Mouse (Mus musculus) layer of hippocampus, postnatal 36 days (tissue): ENCODE measurements at regions not wholly inside any gene's neighbourhood (a gene's known extent, or its start where the extent isn't known, plus 50 kb on each side); places are given as distances from the start of the nearest gene placed in this dataset.
A peak's percentile ranks its signal among the peaks of the same experiment; 100 is the strongest.

Source experiments
- DNase-seq, 2 experiments: peaks; one replicate each; pipeline ENCODE4 v3.0.0; 2022

- no peak for DNase-seq
Measured at GRCm38 (mm10) chr11:32978899-32979298, 154.5 kb upstream of the Smim23 start.

- DNase-seq: no peak
Measured at GRCm38 (mm10) chr11:32976572-32976971, 152.2 kb upstream of the Smim23 start.

GRCm38 (mm10) chr11:32973453-32973852 lies 149.0 kb upstream of the Smim23 start:
- no peak for DNase-seq

GRCm38 (mm10) chr11:32965418-32965817 lies 141.0 kb upstream of the Smim23 start:
- no peak for DNase-seq

DNA sequence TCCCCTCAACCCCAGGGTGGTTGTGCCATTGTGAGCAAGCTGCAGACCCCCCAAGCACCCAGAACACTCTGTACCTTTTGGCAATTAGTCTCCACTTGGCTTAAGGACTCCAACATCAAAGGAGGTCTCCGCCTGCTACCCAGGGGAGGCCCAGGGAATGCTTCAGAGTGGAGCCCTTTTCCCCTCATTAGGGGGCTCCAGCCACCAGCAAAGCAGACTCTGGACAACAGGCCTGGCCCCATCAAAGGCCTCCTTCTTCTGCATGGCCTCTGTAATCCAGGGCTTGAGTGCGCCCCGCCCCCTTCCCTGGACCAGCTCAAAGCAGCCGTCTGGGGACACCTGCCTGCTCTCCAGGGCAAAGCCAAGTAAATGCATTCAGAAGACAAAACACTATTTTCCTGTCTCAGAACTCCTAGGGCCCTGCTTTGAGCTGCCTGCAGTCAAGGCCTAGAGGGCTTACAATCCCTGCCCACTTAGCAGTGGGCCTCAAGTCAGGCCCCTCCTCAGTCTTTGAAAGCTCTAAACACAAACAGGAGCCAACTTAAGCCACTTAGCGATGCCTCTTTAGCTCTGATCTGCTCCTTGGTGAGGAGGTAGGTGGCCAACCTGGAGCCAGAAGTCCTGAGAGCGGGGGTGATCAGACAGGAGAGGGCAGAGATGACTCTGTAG lies 139.4 kb upstream of the Smim23 start:
- peak in 1 of 2 experiments; percentile 6 for DNase-seq

GRCm38 (mm10) chr11:32961600-32961999 lies 137.2 kb upstream of the Smim23 start:
- no peak for DNase-seq

- DNase-seq: no peak
Measured at GRCm38 (mm10) chr11:32958961-32959360, 134.6 kb upstream of the Smim23 start.

DNA sequence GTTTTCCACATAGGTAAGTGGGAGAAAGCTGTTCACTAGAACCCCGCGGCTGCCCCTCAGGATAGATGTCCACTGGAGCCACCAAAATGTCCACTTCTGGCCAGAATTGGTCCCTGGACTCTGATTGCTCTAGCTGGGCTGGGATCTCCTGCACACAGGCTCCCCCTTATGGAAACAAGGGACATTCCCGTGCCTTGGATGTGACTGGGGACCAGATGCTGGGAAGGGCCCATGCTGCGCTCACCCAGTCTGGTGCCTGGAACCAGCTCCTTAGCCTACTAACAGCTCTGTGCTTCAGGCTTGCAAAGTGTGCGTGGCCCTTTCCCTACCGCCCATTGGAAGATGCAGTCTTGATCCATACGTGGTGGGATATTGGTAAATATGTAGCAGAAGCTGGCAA lies 132.6 kb upstream of the Smim23 start:
- peak; percentile 59 to 61 for DNase-seq

GRCm38 (mm10) chr11:32952271-32952670 lies 127.9 kb upstream of the Smim23 start:
- no peak for DNase-seq

DNA sequence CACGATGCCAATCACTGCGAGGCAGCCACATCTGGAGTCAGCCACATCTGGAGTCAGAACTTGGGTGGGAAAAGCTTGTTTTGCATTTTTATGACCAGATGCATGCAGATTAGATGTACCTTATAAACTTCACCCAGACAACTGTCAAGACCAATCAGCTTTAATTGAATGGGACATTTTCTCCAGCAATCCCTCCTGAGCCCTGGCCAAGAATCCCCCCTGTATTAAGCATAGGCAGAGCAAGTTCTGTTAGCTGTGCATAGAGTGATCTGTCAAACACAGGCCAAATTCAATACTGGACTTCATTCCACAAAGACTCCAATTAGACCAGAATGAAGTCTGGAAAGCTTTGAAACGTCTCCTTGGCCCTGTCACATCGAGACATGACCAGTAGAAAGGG lies 123.7 kb upstream of the Smim23 start:
- no peak for DNase-seq

- no peak for DNase-seq
Measured at GRCm38 (mm10) chr11:32946481-32947001, 122.1 kb upstream of the Smim23 start.

- no peak for DNase-seq
Measured at GRCm38 (mm10) chr11:32945071-32945470, 120.7 kb upstream of the Smim23 start.

- DNase-seq: peak; percentile 56 to 63
Measured at GRCm38 (mm10) chr11:32941331-32942009, 117.1 kb upstream of the Smim23 start.

GRCm38 (mm10) chr11:32939102-32939501 lies 114.7 kb upstream of the Smim23 start:
- DNase-seq: no peak

DNA sequence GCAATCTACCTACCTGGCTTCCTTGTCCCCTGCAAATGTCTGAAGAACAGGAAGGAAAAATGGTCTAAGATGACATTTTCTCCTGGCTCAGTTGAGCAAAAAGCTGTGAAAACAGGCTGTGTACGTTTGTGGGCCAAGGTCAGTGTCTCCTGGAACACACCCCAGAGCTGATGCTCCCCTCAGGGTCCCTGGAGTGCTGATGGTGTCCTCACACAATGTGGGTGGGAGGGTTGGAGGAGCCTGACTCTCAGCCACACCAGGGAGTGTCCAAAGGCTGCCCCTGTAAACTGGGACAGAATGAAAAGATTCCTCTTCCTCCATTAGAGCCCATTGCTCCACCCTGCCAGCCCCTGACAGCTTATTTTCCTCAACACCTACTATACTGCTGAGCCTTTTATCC lies 112.8 kb upstream of the Smim23 start:
- DNase-seq: no peak

GRCm38 (mm10) chr11:32931928-32932327 lies 107.5 kb upstream of the Smim23 start:
- DNase-seq: no peak

GRCm38 (mm10) chr11:32931018-32931417 lies 106.6 kb upstream of the Smim23 start:
- DNase-seq: no peak

GRCm38 (mm10) chr11:32928837-32929236 lies 104.4 kb upstream of the Smim23 start:
- DNase-seq: no peak

DNA sequence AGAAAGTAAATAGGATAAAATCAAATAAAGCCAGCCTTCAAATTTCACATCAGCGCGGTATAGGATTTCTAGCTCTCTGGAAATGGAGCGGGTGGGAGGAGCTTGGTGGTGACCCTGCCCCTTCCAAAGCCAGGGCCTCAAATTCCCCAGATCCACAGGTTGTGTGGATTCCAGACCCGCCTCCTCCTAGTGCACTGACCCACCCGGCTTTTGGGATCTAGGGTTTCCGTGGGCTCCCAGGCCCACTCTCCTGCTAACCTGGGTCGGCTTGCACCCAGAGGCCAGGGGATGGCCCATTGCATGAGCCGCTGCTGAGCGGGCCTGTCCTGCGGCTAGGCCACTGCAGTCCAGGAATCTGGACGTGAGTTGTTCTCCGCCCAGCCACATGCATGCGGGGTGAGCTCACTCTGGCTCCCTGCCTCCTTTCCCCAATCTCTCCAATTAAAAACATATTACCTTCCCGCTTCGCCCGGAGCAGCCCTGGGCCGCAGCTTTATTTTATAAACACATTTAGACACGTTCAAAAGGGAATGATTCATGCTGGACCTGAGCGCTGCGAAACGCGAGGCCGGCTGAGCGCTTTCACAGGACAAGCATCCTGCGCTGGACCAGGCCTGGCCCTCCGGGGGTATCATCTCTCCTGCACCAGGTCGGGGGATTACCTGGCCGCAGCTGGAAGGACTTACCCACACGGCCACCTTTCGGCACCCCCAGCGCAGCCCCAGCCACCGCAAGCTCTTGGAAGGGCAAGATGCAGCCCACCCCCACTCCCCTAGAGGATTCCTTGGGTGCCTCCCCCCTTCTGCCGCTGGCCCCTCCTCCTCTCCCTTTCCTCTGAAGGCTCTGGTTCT lies 101.2 kb upstream of the Smim23 start:
- DNase-seq: no peak

DNA sequence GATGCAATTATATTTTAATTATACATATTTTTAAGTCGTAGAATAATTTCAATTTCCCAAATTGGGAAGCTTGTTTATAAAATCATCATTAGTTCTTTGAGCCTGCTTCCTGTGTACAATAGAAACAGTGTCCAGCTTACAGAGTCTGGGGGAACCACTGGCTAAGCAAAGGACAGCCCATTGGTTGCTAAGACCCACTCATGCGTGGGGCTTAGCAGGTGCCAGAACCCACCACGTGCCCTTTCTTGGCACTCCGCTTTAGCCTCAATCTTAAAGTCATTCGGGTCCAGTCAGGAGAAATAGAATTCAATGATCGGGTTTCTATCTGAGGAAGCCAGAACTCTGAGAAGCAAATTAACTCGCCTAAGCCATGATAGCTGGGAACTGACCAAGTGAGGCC lies 100.5 kb upstream of the Smim23 start:
- DNase-seq: no peak

DNA sequence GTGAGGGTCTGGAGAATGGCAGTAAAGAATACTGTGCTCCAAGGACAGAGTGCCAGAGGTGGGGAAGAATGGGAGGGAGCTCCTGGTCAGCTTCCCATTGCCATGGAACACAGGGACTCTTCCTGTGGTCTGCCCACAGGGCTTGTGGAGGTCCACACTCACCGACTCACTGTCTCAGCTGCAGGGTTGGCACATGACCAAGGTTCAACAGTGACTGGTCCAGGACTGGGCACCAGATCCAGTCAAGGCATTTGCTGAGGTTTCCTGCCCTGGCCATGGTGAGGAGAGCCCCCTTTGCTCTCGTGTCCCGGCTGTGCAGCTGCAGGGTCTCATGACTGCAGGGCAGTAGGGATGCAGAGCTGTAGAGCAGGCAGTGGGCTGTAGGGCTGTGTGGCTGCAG lies 88.7 kb upstream of the Smim23 start:
- no peak for DNase-seq

GRCm38 (mm10) chr11:32911791-32912190 lies 87.4 kb upstream of the Smim23 start:
- no peak for DNase-seq

- DNase-seq: no peak
Measured at GRCm38 (mm10) chr11:32908723-32909411, 84.5 kb upstream of the Smim23 start.
